In the genomic region with DNA sequence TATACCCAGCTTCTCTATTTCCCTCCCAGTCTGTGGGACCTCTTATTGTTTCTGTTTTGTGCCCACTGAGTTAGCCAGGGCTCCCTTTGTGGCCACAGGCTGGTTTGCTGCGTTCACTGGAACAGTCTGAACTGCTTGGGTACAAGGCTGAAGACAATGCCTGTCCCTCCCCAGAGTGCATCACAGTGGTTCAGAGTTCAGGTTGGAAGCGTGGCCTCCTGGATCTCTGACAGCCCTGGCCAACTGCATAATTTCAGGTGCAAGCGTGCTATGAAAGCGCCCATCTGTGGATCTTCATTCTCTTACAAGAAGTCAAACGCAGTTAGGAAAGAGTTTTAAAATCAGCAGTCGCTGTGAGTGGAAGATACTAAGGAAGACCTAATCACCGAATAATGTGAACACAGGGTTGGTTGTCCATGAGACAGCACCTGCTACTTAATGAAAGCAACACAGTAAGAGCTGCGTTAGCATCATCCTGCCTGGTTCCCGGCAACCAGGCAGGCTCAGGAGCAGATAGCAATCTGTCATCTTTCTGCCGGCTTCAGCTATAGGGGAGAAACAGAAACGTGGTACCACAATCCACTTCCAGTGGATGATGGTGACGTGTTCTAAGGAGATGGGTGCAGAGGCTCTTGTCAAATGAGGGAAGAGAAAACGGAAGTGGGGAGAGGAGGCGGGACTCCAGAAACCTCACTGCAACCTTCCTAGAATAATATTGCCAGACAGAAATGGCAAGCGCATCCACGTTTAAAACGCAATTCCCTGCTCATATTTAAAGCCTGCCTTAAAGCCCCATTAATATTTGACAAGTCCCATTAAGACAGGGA, we compare ENCODE assay signal across 9 mouse cellular contexts. TPM values are rescaled to one million over a fixed set of nuclear protein-coding genes. Genes with fewer than 3 reads are reported as not detected.
DNase-seq lines count a peak whose midpoint lies in the region; ATAC-seq and TF ChIP-seq lines count a peak whose summit lies in the region.
"Had no signal": no experiment of that assay in that cellular context is flagged by ENCODE, and none has a peak within 500 bp of the region (broad histone marks: within the 10 kb centered on the region; RNA-seq: fewer than 3 reads in every experiment).

No protein-coding gene starts in this region.

- H3K27me3 ChIP-seq in cerebellum, adult 2 months (ENCODE audit: control insufficient read depth, insufficient read depth, low read length), result no peaks in the 10 kb centered on the region
- H3K27me3 ChIP-seq in intestine, embryonic 16.5 days (replicated peaks; ENCODE audit: control insufficient read depth, insufficient read depth, low read length), result no peaks in the 10 kb centered on the region
- no peaks in the 10 kb centered on the region for H3K27me3 ChIP-seq in limb, embryonic 11.5 days (ENCODE audit: control insufficient read depth, insufficient read depth, low read length)
- H3K27me3 ChIP-seq in midbrain, embryonic 12.5 days, result no peaks in the 10 kb centered on the region
- H3K27me3 ChIP-seq in stomach, embryonic 14.5 days (ENCODE audit: control insufficient read depth, insufficient read depth, low read length), result no peaks in the 10 kb centered on the region
- H3K27me3 ChIP-seq: Patski had no signal

- WGBS in cerebellum, adult 2 months, result 7% methylated on average over 17 of the region's 17 CpGs
- WGBS in intestine, embryonic 16.5 days, result 29% methylated on average over 17 of the region's 17 CpGs
- WGBS in limb, embryonic 11.5 days, result 39% methylated on average over 17 of the region's 17 CpGs
- 24% methylated on average over 17 of the region's 17 CpGs for WGBS in midbrain, embryonic 12.5 days
- WGBS in stomach, embryonic 14.5 days, result 29% methylated on average over 17 of the region's 17 CpGs

- no peak for TF ChIP-seq CTCF in cerebellum, adult 2 months (IDR thresholded peaks at IDR 0.05; ENCODE audit: borderline replicate concordance, insufficient read depth, low read depth, low read length)

- peak; percentile 53 for ATAC-seq in intestine, embryonic 16.5 days
- ATAC-seq in limb, embryonic 11.5 days (ENCODE audit: insufficient number of reproducible peaks, low FRiP score, low TSS enrichment, low read depth), result no peak
- peak; percentile 31; the same call in 1 of the 2 replicates for ATAC-seq in midbrain, embryonic 12.5 days (ENCODE audit: low FRiP score, low read depth)
- ATAC-seq in stomach, embryonic 14.5 days (ENCODE audit: insufficient number of reproducible peaks, insufficient read depth, low FRiP score, low read depth), result no peak

- TF ChIP-seq POLR2A in cerebellum, adult 2 months (IDR thresholded peaks at IDR 0.05; ENCODE audit: borderline replicate concordance, insufficient read depth, low read length), result peak; percentile 52; the same call in 1 of the 2 replicates

- no peaks in the 10 kb centered on the region for H3K9me3 ChIP-seq in intestine, embryonic 16.5 days (ENCODE audit: control insufficient read depth, low read length)
- H3K9me3 ChIP-seq in limb, embryonic 11.5 days (ENCODE audit: control insufficient read depth, low read length), result no peaks in the 10 kb centered on the region
- H3K9me3 ChIP-seq in midbrain, embryonic 12.5 days, result no peaks in the 10 kb centered on the region
- H3K9me3 ChIP-seq in stomach, embryonic 14.5 days (ENCODE audit: control insufficient read depth, low read depth, low read length), result no peaks in the 10 kb centered on the region

- peak; percentile 65 for DNase-seq in adrenal gland, adult 2 months
- DNase-seq in adrenal gland, postnatal 25 days, result no peak
- peak; percentile 71 to 82 for DNase-seq in cerebellum, adult 2 months
- DNase-seq in frontal cortex, postnatal 10 days (ENCODE audit: low spot score in 2 of 2), result peak; percentile 68 to 80
- no peak for DNase-seq in limb, embryonic 11.5 days (ENCODE audit: low spot score)

- peak overlapping the region; percentile 88 for H3K4me2 ChIP-seq in intestine, embryonic 16.5 days (ENCODE audit: low read depth, low read length)
- peak overlapping the region; percentile 54 for H3K4me2 ChIP-seq in limb, embryonic 11.5 days (ENCODE audit: low read depth, severe bottlenecking)
- peak overlapping the region; percentile 54 for H3K4me2 ChIP-seq in midbrain, embryonic 12.5 days (replicated peaks)
- H3K4me2 ChIP-seq in stomach, embryonic 14.5 days (replicated peaks; ENCODE audit: low read depth, low read length), result peak overlapping the region; percentile 53

- H3K9ac ChIP-seq in intestine, embryonic 16.5 days (ENCODE audit: low read depth, low read length), result peak overlapping the region; percentile 66; the same call in 1 of the 2 replicates
- H3K9ac ChIP-seq in limb, embryonic 11.5 days (ENCODE audit: low read length), result no peak overlapping the region
- H3K9ac ChIP-seq in midbrain, embryonic 12.5 days (replicated peaks), result peak overlapping the region; percentile 76
- H3K9ac ChIP-seq in stomach, embryonic 14.5 days (replicated peaks; ENCODE audit: low read depth, low read length), result no peak overlapping the region

- H3K4me1 ChIP-seq in cerebellum, adult 2 months (ENCODE audit: control insufficient read depth, insufficient read depth, low read length), result peaks cover 10% of the 10 kb centered on the region
- peaks cover 15% of the 10 kb centered on the region for H3K4me1 ChIP-seq in intestine, embryonic 16.5 days (ENCODE audit: control insufficient read depth, insufficient read depth, low read length)
- peaks cover 17% of the 10 kb centered on the region for H3K4me1 ChIP-seq in limb, embryonic 11.5 days (ENCODE audit: control insufficient read depth, insufficient read depth, low read length)
- peaks cover 61% of the 10 kb centered on the region for H3K4me1 ChIP-seq in midbrain, embryonic 12.5 days
- peaks cover 24% of the 10 kb centered on the region for H3K4me1 ChIP-seq in stomach, embryonic 14.5 days (ENCODE audit: control insufficient read depth, insufficient read depth, low read length)

- no peaks in the 10 kb centered on the region for H3K36me3 ChIP-seq in intestine, embryonic 16.5 days (ENCODE audit: control insufficient read depth, insufficient read depth, low read length)
- no peaks in the 10 kb centered on the region for H3K36me3 ChIP-seq in limb, embryonic 11.5 days (ENCODE audit: control insufficient read depth, insufficient read depth, low read length)
- no peaks in the 10 kb centered on the region for H3K36me3 ChIP-seq in midbrain, embryonic 12.5 days
- no peaks in the 10 kb centered on the region for H3K36me3 ChIP-seq in stomach, embryonic 14.5 days (ENCODE audit: control insufficient read depth, insufficient read depth, low read length)

- H3K4me3 ChIP-seq in cerebellum, adult 2 months (replicated peaks; ENCODE audit: insufficient read depth, low read depth, low read length), result peak overlapping the region; percentile 32
- peak overlapping the region; percentile 44 for H3K4me3 ChIP-seq in intestine, embryonic 16.5 days (ENCODE audit: low read length)
- H3K4me3 ChIP-seq in limb, embryonic 11.5 days (ENCODE audit: low read depth, low read length), result peak overlapping the region; percentile 24; the same call in 1 of the 2 replicates
- peak overlapping the region; percentile 43 for H3K4me3 ChIP-seq in midbrain, embryonic 12.5 days
- H3K4me3 ChIP-seq in stomach, embryonic 14.5 days (ENCODE audit: low read depth, low read length), result peak overlapping the region; percentile 28

- H3K27ac ChIP-seq in cerebellum, adult 2 months (ENCODE audit: insufficient read depth, low read length), result peak overlapping the region; percentile 82
- H3K27ac ChIP-seq in intestine, embryonic 16.5 days (ENCODE audit: low read length), result peak overlapping the region; percentile 95
- no peak overlapping the region for H3K27ac ChIP-seq in limb, embryonic 11.5 days (replicated peaks; ENCODE audit: low read depth, low read length)
- peak overlapping the region; percentile 96 for H3K27ac ChIP-seq in midbrain, embryonic 12.5 days (replicated peaks)
- H3K27ac ChIP-seq in stomach, embryonic 14.5 days (ENCODE audit: low read length), result peak overlapping the region; percentile 36; the same call in 1 of the 2 replicates

RNA-seq across cellular contexts. Expression of gene Tuba1c, which starts 37.4 kb away (rescaled TPM):
- 100 to 1,000 TPM; 270 to 284 TPM for total RNA-seq in adrenal gland, adult 2 months (2021)
- polyA plus RNA-seq in adrenal gland, adult 2 months (2012; rRNA removed), result 205 and 318 TPM in 2 replicates
- 286 and 303 TPM in 2 replicates for total RNA-seq in adrenal gland, postnatal 25 days (2021)
- polyA plus RNA-seq in cerebellum, adult 2 months (2012; rRNA removed), result 6.4 and 9.0 TPM in 2 replicates
- 295 and 311 TPM in 2 replicates for polyA plus RNA-seq in intestine, embryonic 16.5 days (2015; fragmentation: Nextera tagmentation; extraction: Ambion mirVana)
- polyA plus RNA-seq in limb, embryonic 11.5 days (2014; fragmentation: Nextera tagmentation; extraction: Ambion mirVana), result 146 and 157 TPM in 2 replicates
- 73.7 and 79.3 TPM in 2 replicates for polyA plus RNA-seq in midbrain, embryonic 12.5 days (2016; fragmentation: Nextera tagmentation; extraction: Ambion mirVana)
- polyA plus RNA-seq in stomach, embryonic 14.5 days (2014; fragmentation: Nextera tagmentation; extraction: Ambion mirVana), result 191 and 203 TPM in 2 replicates

RNA-seq across cellular contexts. Expression of gene Tuba1a, which starts 38.8 kb away (rescaled TPM):
- 100 to 1,000 TPM in 1 of 2 experiments, 10 to 100 TPM in 1; 63.2 to 125 TPM for total RNA-seq in adrenal gland, adult 2 months (2021)
- polyA plus RNA-seq in adrenal gland, adult 2 months (2012; rRNA removed), result 128 and 133 TPM in 2 replicates
- 81.5 and 90.9 TPM in 2 replicates for total RNA-seq in adrenal gland, postnatal 25 days (2021)
- 1,294 and 1,344 TPM in 2 replicates for polyA plus RNA-seq in cerebellum, adult 2 months (2012; rRNA removed)
- 816 and 895 TPM in 2 replicates for polyA plus RNA-seq in intestine, embryonic 16.5 days (2015; fragmentation: Nextera tagmentation; extraction: Ambion mirVana)
- 1,453 and 1,516 TPM in 2 replicates for polyA plus RNA-seq in limb, embryonic 11.5 days (2014; fragmentation: Nextera tagmentation; extraction: Ambion mirVana)
- 9,394 and 9,642 TPM in 2 replicates for polyA plus RNA-seq in midbrain, embryonic 12.5 days (2016; fragmentation: Nextera tagmentation; extraction: Ambion mirVana)
- 1,231 and 1,258 TPM in 2 replicates for polyA plus RNA-seq in stomach, embryonic 14.5 days (2014; fragmentation: Nextera tagmentation; extraction: Ambion mirVana)

RNA-seq across cellular contexts. Expression of gene Gm49450, which starts 38.9 kb away (rescaled TPM):
- 10 to 100 TPM in 1 of 2 experiments, not detected in 1; 10.9 TPM for total RNA-seq in adrenal gland, adult 2 months (2021)
- polyA plus RNA-seq in adrenal gland, adult 2 months (2012; rRNA removed), result 49.5 and 126 TPM in 2 replicates
- total RNA-seq in adrenal gland, postnatal 25 days (2021), result not detected in 2 replicates
- polyA plus RNA-seq in cerebellum, adult 2 months (2012; rRNA removed), result 0.75 and 2.6 TPM in 2 replicates
- not detected in 2 replicates for polyA plus RNA-seq in intestine, embryonic 16.5 days (2015; fragmentation: Nextera tagmentation; extraction: Ambion mirVana)
- not detected in 2 replicates for polyA plus RNA-seq in limb, embryonic 11.5 days (2014; fragmentation: Nextera tagmentation; extraction: Ambion mirVana)
- not detected in 2 replicates for polyA plus RNA-seq in midbrain, embryonic 12.5 days (2016; fragmentation: Nextera tagmentation; extraction: Ambion mirVana)
- polyA plus RNA-seq in stomach, embryonic 14.5 days (2014; fragmentation: Nextera tagmentation; extraction: Ambion mirVana), result not detected in 2 replicates
- polyA plus RNA-seq: Patski had no signal

RNA-seq across cellular contexts. Expression of gene Tuba1b, which starts 57.9 kb away (rescaled TPM):
- total RNA-seq in adrenal gland, adult 2 months (2021), result 100 to 1,000 TPM; 235 to 261 TPM
- polyA plus RNA-seq in adrenal gland, adult 2 months (2012; rRNA removed), result 616 and 725 TPM in 2 replicates
- 285 and 323 TPM in 2 replicates for total RNA-seq in adrenal gland, postnatal 25 days (2021)
- polyA plus RNA-seq in cerebellum, adult 2 months (2012; rRNA removed), result 1,352 and 1,359 TPM in 2 replicates
- polyA plus RNA-seq in intestine, embryonic 16.5 days (2015; fragmentation: Nextera tagmentation; extraction: Ambion mirVana), result 1,159 and 1,322 TPM in 2 replicates
- 2,238 and 2,358 TPM in 2 replicates for polyA plus RNA-seq in limb, embryonic 11.5 days (2014; fragmentation: Nextera tagmentation; extraction: Ambion mirVana)
- 1,566 and 1,635 TPM in 2 replicates for polyA plus RNA-seq in midbrain, embryonic 12.5 days (2016; fragmentation: Nextera tagmentation; extraction: Ambion mirVana)
- 1,548 and 1,685 TPM in 2 replicates for polyA plus RNA-seq in stomach, embryonic 14.5 days (2014; fragmentation: Nextera tagmentation; extraction: Ambion mirVana)

Comparison
In these comparisons a context has a peak if more than half of its experiments do, and no peak if none do; other contexts are left out.
1. DNase-seq: peak in adrenal gland, adult 2 months (single experiment), cerebellum, adult 2 months (2 of 2) and frontal cortex, postnatal 10 days (2 of 2); none in adrenal gland, postnatal 25 days (single experiment) and limb, embryonic 11.5 days (single experiment).
2. ATAC-seq: peak in intestine, embryonic 16.5 days (single experiment) and midbrain, embryonic 12.5 days (single experiment); none in limb, embryonic 11.5 days (single experiment) and stomach, embryonic 14.5 days (single experiment).
3. H3K9ac ChIP-seq: peak in intestine, embryonic 16.5 days (single experiment) and midbrain, embryonic 12.5 days (single experiment); none in limb, embryonic 11.5 days (single experiment) and stomach, embryonic 14.5 days (single experiment).
4. RNA of gene Gm49450, which starts 38.9 kb away (polyA plus RNA-seq): 49.5 to 126 TPM in adrenal gland, adult 2 months; 0.75 to 2.6 TPM in cerebellum, adult 2 months, not detected in intestine, embryonic 16.5 days, not detected in limb, embryonic 11.5 days, not detected in midbrain, embryonic 12.5 days and not detected in stomach, embryonic 14.5 days; every median in the first group is over 10 times any median in the second.
5. Peak in every context shown above with its lines, with median percentiles within 50 percentile points of each other: H3K4me3 ChIP-seq and H3K4me2 ChIP-seq.